Mouse (Mus musculus): ENCODE results near the gene Stap2.

The Stap2 gene

DNA sequence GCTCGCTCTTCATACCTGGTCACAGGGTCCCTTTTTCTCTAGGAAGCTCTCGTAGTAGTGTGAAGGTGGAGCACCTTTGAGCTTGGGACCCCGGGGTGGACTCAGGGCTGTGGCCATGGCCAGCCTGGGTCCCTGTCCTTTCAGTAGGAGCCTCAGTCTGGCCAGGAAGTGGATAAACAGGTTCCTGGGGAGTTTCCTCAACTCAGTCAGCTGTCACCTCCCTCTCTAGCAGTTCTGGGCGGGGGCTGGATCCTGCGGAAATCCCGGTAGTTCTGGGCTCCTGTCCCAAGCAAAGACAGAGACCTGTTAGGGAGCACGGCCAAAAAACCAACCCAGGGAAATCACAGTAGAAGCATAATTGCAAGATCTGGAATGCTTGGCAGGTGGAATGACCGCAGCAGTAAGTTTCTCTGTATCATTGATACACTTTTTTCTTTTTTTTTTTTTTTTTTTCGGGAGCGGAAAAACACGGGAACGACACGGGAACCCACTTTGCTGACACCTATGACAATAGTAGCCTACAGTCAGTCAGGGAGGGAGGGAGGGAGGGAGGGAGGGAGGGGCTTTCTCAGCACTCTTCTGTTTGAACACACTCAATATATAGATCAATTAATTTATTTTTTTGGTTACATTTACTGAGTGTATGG is at the start of gene Stap2, which contains the start of gene Mpnd:
Stap2 (minus strand) TSS at position 170 of the 647 bp plus-strand sequence.
Mpnd (plus strand) TSS at position 297 of the 647 bp plus-strand sequence.
- DNase-seq (ENCODE audit: low read depth, low spot score): peak; percentile 100

DNA sequence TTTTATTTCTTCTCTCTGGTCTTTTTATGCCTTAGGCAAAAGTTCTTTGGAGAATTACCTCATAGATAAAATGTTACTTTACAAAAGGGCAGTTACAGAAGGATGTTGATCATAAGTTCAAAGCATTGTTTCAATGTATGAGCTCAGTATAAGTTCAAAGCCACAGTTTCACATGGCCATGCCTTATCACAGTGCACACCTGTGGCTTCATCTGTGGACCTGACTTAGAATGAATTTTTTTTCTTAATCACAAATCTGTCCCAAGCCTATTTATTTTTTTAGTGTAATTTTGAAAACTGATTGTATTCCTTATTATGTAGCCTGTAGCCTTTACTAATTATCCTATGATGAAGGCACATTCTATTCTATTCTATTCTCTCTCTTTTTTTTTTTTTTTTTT is 49.6 kb upstream of the Stap2 start:
- DNase-seq (ENCODE audit: low read depth, low spot score): no peak

DNA sequence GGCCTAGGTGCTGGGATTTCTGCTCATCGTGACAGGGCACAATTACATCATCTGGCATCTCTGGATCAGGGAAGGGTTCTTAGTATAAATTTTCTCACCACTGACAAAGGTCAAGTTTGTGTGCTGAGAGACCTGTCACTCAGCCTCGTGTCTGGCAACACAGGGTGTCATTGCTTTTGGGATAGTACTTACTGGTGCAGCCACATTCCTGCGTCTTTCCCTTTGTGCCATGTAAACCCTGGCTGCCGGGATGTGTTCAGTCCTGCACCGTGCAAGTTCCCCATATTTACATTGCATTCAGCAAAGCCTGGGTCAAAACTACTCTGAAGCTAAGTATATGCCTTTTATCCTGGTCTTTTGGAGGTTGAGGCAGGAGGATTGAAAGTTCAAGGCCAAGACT is 46.0 kb upstream of the Stap2 start:
- DNase-seq (ENCODE audit: low read depth, low spot score): no peak

DNA sequence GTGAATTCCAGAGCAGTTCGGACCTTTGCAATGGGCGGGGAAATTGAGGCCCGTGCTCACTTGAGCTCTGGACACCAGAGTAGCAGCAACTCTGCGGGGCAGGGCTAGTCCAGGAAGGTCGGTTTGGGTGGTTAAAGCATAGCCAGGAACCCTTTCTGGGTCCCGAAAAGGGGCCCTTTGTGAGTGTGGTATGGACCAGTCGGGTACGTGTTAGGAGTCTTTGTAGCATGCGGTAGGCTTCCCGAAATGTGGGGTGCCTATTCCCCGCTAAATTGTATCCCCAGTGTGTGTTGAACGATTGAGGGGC is 35.4 kb upstream of the Stap2 start:
- DNase-seq (ENCODE audit: low read depth, low spot score): no peak

DNA sequence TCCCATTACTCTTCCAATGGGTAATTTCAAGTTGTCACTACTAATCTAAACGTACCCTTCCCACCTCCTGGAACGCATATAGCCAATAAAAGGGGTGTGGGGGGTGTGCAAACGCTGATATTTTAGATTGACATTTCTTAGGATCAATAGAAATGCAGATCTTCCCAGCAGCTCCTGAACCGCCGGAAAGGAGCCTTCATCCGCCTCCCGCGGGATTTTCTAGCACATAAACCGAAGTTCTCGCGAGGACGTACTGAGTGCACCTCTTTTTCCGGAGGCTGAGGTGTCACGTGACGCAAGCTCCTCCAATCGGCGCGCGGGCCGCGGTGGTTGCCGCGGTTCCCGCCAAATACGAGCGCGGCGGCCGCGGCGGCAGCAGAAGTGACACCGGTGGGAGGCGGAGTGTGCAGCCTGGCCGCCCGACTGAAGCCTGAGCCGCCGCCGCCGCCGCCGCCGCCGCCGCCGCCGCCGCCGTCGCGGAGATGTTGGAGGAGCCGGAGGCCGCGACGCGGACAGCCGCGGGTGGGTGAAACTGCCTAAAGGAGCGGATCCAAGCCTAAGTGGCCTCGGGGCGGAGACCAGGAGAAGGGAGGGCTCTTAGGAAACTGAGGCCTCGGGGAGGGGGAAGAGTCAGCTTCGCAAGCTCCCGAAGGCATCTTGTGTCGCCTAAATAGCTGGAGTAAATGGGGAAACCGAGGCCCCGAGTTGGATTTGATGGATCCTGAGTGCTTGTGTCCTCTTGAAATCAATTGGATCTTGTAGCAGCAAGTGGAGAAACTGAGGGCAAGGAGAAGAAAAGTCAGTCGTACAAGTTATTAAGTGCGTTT is 34.9 kb upstream of the Stap2 start, which contains the start of gene Chaf1a:
Chaf1a (plus strand) TSS at position 410 of the 827 bp plus-strand sequence.
- peak; percentile 99 for DNase-seq (ENCODE audit: low read depth, low spot score)

DNA sequence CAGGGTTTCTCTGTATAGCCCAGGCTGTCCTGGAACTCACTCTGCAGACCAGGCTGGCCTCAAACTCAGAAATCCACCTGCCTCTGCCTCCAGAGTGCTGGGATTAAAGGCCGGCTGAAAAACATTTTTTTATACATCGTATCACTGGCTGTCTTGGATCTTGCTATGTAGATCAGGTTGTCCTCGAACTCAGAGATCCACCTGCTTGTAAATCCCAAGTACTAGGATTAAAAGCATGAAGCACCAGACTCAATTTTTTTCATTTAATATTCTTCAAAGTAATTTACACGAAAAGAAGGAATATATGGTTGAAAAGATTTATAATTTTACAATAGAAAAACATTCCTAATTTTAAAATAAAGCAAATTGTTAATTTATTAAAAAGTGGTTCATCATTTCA is 34.0 kb upstream of the Stap2 start:
- no peak for DNase-seq (ENCODE audit: low read depth, low spot score)

DNA sequence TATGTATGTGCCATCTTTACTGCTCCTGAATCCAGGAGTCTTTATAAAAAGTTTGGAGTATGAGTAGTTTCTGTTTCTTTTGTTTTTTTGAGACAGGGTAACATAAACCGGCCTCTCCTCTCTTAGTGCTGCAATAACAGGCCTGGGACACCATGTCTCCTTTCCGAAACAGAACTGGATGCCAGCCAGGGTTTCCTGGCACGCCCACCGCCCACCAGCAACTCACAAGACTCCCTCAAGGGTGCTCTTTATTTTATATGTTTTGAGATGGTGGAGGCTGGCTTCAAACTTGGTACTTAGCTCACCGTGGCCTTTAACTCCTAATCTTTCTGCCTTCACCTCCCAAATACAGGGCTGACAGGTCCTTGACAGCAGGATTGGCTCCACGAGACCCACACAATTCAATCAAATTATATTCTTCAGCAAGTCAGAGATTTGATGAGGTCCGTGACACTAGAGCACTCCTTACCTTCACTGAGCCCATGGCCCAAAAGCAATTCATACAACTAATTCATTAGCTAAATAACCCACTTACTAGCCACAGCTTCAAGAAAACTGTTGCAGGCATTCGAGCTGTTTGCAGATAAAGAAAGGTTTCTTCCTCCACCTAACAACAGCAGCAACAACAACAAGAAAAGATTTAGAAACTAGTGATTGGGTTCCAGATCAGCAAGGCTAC is 33.3 kb upstream of the Stap2 start:
- DNase-seq (ENCODE audit: low read depth, low spot score): no peak

DNA sequence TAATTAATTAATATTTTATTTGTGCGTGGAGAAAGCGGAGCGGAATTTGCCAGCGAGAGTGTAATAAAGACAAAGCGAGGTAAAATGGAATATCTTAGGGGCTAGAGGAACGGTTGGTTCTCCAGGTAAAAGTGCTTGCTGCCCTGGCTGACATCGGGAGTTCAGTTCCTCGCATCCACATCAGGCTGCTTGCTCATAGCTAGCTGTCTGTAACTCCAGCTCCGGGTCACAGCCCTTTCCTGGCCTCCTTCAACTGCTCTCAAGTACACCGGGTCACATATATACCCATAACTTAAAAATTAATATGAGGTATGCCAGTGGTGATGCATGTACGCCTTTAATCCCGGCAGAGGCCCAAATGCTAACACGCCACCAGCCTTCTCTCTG is 31.5 kb upstream of the Stap2 start:
- no peak for DNase-seq (ENCODE audit: low read depth, low spot score)

DNA sequence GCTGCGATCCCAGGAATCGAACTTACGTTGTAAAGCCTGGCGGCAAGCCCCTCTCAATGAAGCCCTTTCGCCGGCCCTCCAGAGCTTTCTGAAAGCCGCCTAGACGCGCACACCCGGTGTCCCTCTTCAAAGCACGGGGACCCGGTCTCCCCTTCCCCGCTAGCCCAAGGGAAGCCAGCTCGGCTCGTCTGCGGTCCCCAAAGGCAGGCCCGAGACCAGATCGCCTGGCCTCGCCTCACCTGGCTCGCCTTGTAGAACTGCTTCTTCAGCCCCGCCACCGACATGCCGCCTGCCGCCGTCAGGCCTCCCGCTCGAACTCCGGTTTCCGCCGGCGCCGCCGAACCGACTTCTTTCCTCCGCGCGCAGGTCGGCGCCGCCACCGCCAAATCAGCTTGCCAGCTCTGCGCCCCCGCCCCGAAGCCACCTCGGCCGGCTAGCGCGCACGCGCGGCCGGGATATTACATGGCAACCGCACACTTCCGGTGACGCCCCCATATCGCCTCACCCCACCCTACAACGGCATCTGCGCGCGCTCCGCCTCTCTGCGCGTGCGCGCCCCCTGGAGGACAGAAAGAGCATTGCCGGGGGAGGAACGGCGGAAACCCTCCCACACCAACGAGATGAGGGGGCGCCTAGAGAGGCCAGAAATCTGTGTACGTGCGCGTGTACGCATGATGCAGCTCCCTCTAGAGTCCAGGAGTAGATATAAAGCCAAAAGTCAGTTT is 31.0 kb upstream of the Stap2 start, which contains the start of gene Sh3gl1:
Sh3gl1 (minus strand) TSS at position 460 of the 725 bp plus-strand sequence.
- peak; percentile 99 for DNase-seq (ENCODE audit: low read depth, low spot score)

DNA sequence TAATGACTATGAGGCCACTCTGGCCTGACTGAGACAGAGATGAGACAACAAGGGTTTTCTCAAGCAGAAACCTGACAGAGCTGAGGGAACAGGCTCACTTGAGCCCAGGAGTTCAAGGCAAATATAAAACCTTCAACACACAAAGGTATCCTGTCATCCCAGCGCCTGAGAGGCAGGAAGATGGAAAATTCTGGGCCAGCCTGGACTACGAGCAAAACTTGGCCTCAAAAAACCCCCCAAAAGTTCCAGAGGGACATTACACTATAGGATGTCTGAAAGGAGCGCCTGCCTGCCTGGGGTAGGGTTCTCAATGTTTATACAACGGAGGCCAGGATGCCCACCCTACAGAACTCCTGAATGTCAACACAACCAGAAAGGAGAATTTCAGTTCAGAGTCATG is 29.8 kb upstream of the Stap2 start:
- no peak for DNase-seq (ENCODE audit: low read depth, low spot score)

DNA sequence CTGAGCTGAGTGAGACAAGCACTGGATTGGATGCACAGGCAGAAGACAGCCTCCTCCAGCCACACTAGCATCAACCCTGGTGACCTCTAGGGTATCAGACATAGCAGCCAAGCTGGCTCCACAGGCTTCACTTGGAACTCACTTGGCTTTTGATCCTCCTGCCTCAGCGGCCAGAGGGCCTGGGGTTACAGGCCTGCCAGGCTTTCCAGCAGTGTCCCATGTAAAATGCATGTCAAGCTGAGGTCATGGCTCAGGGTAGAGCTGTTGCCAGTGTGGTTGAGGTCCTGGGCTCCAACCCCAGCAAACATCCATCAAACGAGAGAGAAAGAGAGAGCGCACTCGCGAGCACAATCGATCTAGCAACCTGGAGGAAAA is 29.3 kb upstream of the Stap2 start:
- DNase-seq (ENCODE audit: low read depth, low spot score): no peak

DNA sequence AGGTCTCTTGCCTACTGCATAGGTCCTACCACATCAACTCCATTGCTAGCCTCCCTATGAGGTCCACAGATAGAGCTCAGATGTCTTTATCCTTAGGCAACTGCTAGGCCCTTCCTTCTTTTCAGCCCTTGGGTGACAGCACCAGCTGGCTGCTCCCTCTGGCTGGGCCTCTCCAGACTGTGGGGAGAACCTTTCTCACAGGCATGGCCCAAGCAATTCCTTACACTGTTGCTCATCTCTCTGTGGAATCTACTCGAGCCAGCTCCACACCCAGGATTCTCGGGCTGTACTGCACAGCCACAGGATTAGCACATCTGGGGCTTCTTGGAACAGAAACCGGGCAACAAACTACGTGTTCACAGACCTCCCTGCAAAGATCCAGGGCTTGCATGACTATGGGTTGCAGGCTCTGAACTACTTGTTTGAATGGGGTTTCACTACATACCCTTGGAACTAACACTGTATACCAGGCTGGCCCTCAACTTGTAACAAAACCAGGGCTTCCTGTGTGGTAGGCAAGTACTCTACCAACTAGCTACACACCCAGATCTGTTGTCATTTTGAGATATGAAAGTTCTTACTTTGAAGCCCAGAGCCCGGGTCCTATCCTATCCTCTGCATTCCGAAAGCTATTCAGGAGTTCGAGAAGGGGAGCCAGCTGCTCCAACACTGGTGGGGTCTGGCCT is 28.8 kb upstream of the Stap2 start:
- no peak for DNase-seq (ENCODE audit: low read depth, low spot score)

DNA sequence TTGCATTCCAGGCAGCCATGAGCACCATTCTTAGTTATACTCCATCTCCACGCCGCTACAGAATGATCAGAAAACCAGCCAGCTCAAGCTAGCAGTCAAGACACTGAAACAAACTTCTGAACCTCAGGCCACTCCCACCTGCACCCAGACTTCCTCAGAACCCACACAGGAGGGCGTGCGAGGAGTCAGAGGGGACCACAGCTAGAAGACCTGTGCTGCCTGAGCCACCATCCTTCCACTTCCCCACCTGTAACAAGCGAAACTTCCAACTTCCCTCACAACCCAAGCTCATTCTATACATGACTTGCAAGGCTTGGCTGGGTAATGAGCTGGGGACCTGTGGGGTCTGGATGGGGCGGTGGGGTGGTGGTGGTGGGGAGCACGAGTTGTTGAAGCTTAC is 27.4 kb upstream of the Stap2 start:
- DNase-seq (ENCODE audit: low read depth, low spot score): no peak

DNA sequence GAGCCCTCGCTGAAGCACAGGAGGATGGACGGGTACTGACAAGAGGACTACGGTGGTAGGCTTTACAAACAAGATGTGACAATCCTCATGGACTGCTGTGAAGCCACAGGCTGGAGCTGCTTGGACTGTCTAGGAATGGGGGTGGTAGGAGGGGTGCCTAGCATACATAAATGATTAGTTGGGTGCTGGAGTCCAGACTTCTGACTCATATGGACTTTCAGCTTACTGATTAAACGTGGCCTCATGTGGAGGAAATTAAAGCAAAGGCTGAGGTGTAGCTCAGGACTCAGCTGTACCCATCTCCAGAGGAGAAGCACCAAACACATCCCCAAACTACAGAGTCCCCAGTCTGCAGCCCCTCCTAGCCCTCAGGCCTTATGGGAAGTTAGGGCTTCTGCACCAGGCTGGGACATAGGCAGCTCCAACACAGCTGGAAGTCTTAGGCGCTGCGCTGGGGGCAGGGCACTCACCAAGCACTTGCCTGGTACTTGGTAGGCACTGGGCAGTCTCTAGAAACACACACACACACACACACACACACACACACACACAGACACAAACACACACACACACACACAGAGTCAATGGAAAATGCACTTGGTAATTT is 26.8 kb upstream of the Stap2 start:
- no peak for DNase-seq (ENCODE audit: low read depth, low spot score)

DNA sequence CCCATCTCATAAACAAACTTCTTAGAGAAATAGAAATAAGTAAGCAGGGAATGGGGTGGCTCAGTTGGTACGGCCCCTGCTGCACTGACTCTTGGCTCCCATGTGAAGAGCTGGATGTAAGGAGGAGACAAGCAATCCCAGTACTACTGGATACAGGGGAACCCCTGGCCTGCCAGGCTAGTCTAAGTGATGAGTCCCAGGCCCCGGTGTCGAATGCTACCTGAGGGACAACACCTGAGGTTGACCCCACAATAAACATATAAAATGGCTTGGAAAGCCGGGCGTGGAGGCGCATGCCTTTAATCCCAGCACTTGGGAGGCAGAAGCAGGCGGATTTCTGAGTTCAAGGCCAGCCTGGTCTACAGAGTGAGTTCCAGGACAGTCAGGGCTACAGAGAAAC is 26.0 kb upstream of the Stap2 start:
- DNase-seq (ENCODE audit: low read depth, low spot score): no peak

DNA sequence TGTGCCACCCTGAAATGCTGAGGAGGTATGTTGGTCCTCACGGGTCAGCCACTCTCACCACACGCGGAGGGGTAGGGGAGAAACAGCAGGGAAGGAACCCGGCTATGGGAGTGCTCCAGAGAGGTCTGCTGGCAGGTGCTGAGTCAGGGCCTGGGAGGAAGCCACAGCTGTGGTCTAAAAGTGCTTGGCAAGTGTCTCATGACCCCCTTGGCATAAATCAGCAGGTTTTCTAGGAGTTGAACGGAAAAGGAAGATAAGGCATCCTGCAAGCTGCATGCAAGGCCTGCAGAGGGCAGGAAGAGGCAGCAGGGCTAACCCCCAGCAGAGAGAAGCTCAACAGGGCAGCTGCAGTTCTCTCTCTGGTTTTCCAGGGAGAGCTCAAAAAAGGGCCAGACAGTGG is 25.5 kb upstream of the Stap2 start:
- DNase-seq (ENCODE audit: low read depth, low spot score): no peak

DNA sequence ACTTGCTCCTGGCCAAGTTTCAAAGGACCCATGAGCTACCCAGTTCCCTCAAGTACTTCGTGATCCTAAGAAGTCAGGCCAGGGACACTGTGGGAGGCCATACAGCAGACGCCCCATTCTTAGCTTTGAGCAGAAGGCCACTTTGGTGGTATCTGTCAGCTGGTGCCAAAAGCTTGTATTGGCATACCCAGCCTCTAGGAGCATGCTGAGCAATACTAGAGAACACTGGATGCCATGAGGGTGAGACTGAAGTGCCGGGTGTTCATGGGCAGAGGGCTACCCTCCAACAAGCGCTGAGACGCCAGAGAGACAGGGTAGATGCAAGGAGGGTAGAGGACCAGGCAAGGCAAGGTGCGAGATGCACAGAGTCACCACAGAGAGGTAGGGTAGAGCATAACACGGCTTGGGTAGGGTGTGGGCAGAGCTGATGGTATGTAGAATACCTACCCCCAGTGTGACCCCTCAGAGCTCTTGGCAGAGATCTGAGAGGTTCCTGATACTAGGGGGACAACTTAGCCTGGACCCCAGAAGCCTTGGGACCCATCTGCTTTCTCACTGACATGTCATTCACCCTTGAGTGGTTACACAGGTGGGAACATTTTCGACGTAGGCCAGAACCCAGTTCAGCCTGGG is 25.0 kb upstream of the Stap2 start:
- no peak for DNase-seq (ENCODE audit: low read depth, low spot score)

DNA sequence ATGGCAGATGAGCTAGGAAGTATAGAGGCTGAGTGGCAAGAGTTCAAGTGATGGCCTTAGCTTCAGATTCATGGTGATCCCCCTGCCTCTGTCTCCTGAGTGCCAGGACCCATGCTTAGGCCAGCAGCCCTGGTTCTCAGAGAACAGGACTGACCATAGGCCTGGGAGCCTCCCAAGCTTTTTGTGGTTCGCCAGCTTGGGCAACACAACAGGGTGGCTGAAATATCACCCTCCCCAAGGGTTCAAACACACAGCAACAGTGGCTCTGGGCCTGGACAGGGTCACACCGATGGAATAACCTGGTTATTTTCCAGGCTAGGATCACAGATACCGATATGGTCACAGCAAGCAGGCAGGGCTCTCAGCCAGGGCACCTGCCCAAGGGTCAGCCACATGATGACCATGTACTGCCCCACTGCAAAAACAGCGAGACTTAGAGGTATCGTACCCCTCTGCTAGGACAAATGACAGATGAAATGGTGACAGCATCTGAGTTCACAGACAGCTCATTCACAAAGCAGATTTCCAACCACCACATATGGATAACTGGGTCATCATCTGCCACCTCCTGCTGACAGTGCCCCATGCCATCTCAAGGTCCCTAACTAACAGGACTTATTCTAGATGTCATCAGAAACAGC is 22.5 kb upstream of the Stap2 start:
- no peak for DNase-seq (ENCODE audit: low read depth, low spot score)

DNA sequence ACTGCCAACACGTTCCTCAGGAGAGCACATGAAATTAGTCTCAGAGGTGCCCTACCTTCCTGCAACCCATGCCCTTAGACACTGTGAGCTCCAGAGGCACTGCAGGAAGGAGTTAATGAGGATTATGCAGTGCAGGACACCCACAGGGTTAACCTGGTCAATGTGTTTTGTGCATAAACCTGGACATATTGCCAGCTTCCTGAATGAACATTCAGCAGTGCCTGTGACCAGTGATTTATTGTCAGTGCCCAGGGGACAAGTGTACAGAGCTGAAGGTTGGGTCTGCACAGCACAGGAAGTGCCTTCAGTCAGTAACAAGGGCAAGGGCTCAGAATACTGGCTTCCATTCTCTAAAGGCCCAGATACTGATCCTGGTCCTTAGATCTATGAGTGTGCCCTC is 21.5 kb upstream of the Stap2 start:
- no peak for DNase-seq (ENCODE audit: low read depth, low spot score)

DNA sequence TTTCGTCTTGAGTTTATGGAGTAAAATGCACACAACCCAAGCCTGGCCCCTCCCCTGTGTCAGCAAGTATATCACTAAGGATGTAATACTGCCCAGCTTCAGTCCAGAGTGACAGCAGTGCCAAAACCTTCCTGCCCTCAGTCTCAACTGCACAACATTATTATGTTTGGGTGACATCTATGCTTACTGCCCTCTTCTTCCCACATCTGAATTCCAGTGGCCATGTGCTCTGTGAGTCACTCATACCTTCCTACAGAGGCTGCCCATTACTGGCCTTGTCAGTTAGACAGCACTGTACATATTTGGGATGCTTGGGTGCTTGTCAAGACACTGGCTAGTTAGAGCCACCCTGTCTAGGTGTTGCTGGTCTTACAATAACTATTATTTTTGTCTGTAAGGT is 20.9 kb upstream of the Stap2 start:
- DNase-seq (ENCODE audit: low read depth, low spot score): no peak

Measured in forelimb bud, embryonic 11.5 days (tissue).